Mouse (Mus musculus) MEL (cell line): ENCODE data around the gene Cdkn2aipnl. TPM values are rescaled to one million over a fixed set of nuclear protein-coding genes. Genes with fewer than 3 reads are reported as not detected.

Experiments used
- DNase-seq: peaks from one replicate; pipeline ENCODE4 v3.0.0; 2011; ENCODE audit warnings: low read depth, low spot score
- H3K27ac ChIP-seq: 2 replicates; pipeline ENCODE4 v1.5.1; 2012; ENCODE audit warnings: low read depth, mild to moderate bottlenecking, control low read depth, low read length, moderate library complexity; ENCODE audit not compliant: control insufficient read depth
- H3K27me3 ChIP-seq, 2 experiments: fragments of 150-350 bp in 1 of 2; sonication (generic) in 1 of 2; 2 replicates each; pipeline ENCODE4 v1.6.1; 2012; ENCODE audit warnings: low read length in 2 of 2, mild to moderate bottlenecking in 2 of 2, improper control_type of control experiment in 1 of 2, moderate library complexity in 1 of 2; ENCODE audit not compliant: insufficient read depth in 2 of 2, control insufficient read depth in 1 of 2
- H3K36me3 ChIP-seq, 2 experiments: 2 replicates each; pipeline ENCODE4 v1.6.1; 2012 to 2014; ENCODE audit warnings: low read length in 2 of 2, improper control_type of control experiment in 1 of 2, inconsistent platforms in 1 of 2, mild to moderate bottlenecking in 1 of 2; ENCODE audit not compliant: insufficient read depth in 2 of 2, control insufficient read depth in 1 of 2
- H3K4me1 ChIP-seq, 2 experiments: fragments of 150-350 bp in 1 of 2; sonication (generic) in 1 of 2; 2 replicates each; pipeline ENCODE4 v1.6.1; 2012; ENCODE audit warnings: low read length in 2 of 2, improper control_type of control experiment in 1 of 2, mild to moderate bottlenecking in 1 of 2; ENCODE audit not compliant: insufficient read depth in 2 of 2, control insufficient read depth in 1 of 2
- H3K4me3 ChIP-seq, 2 experiments: fragments of 150-350 bp in 1 of 2; sonication (generic) in 1 of 2; 2 replicates each; pipeline ENCODE4 v1.5.1; 2012; ENCODE audit warnings: low read depth in 2 of 2, low read length in 2 of 2, mild to moderate bottlenecking in 2 of 2, moderate library complexity in 2 of 2, control low read depth in 1 of 2, improper control_type of control experiment in 1 of 2; ENCODE audit not compliant: control insufficient read depth in 1 of 2, insufficient read depth in 1 of 2
- H3K79me2 ChIP-seq: 2 replicates; pipeline ENCODE4 v1.6.1; 2012; ENCODE audit warnings: mild to moderate bottlenecking, low read length, moderate library complexity; ENCODE audit not compliant: control insufficient read depth, poor library complexity, insufficient read depth
- H3K9ac ChIP-seq: 2 replicates; pipeline ENCODE4 v1.6.1; 2012; ENCODE audit warnings: low read depth, mild to moderate bottlenecking, control low read depth, low read length, moderate library complexity; ENCODE audit not compliant: control insufficient read depth, poor library complexity, severe bottlenecking
- H3K9me3 ChIP-seq: fragments of 150-350 bp; sonication (generic); replicated peaks from 2 replicates; pipeline ENCODE4 v1.6.1; 2012; ENCODE audit warnings: mild to moderate bottlenecking, low read length, improper control_type of control experiment, moderate library complexity; ENCODE audit not compliant: insufficient read depth
- CHD2 ChIP-seq: IDR thresholded peaks from 2 replicates; pipeline ENCODE4 v1.6.1; 2011; ENCODE audit warnings: low read length, improper control_type of control experiment
- E2F4 ChIP-seq: IDR thresholded peaks from 2 replicates; pipeline ENCODE4 v1.6.1; 2011; ENCODE audit warnings: low read depth, low read length, improper control_type of control experiment, borderline replicate concordance
- EP300 ChIP-seq, 2 experiments: IDR thresholded peaks; 2 replicates each; pipeline ENCODE4 v1.6.1; 2011; ENCODE audit warnings: improper control_type of control experiment in 2 of 2, low read length in 2 of 2, low read depth in 1 of 2, mild to moderate bottlenecking in 1 of 2
- ETS1 ChIP-seq: IDR thresholded peaks from 2 replicates; pipeline ENCODE4 v1.6.1; 2012; ENCODE audit warnings: low read depth, mild to moderate bottlenecking, inconsistent platforms, low read length, improper control_type of control experiment, moderate library complexity
- GABPA ChIP-seq: IDR thresholded peaks from 2 replicates; pipeline ENCODE4 v1.6.1; 2012; ENCODE audit warnings: low read depth, mild to moderate bottlenecking, inconsistent platforms, low read length, improper control_type of control experiment, moderate library complexity
- HCFC1 ChIP-seq: IDR thresholded peaks from 2 replicates; pipeline ENCODE4 v1.6.1; 2012; ENCODE audit warnings: low read depth, mild to moderate bottlenecking, inconsistent platforms, low read length, improper control_type of control experiment, moderate library complexity
- JUND ChIP-seq: IDR thresholded peaks from 2 replicates; pipeline ENCODE4 v1.6.1; 2011; ENCODE audit warnings: low read depth, mild to moderate bottlenecking, improper control_type of control experiment, low read length
- MXI1 ChIP-seq: IDR thresholded peaks from 2 replicates; pipeline ENCODE4 v1.6.1; 2011; ENCODE audit warnings: mild to moderate bottlenecking, low read depth, low read length, improper control_type of control experiment
- MYB ChIP-seq: IDR thresholded peaks from 2 replicates; pipeline ENCODE4 v1.6.1; 2011; ENCODE audit warnings: mild to moderate bottlenecking, low read depth, low read length, improper control_type of control experiment
- MYC ChIP-seq: IDR thresholded peaks from 2 replicates; pipeline ENCODE4 v1.6.1; 2011; ENCODE audit warnings: low read depth, mild to moderate bottlenecking, low read length, improper control_type of control experiment, moderate library complexity
- NELFE ChIP-seq: IDR thresholded peaks from 2 replicates; pipeline ENCODE4 v1.6.1; 2011; ENCODE audit warnings: low read depth, low read length, improper control_type of control experiment
- NRF1 ChIP-seq: IDR thresholded peaks from 2 replicates; pipeline ENCODE4 v1.6.1; 2014; ENCODE audit warnings: low read depth, mild to moderate bottlenecking, inconsistent platforms, low read length, improper control_type of control experiment, moderate library complexity; ENCODE audit not compliant: poor library complexity, insufficient read depth, severe bottlenecking
- POLR2A ChIP-seq, 2 experiments: IDR thresholded peaks; 2 replicates each; pipeline ENCODE4 v1.6.1; 2011 to 2012; ENCODE audit warnings: low read length in 2 of 2, mild to moderate bottlenecking in 2 of 2, control low read depth in 1 of 2, improper control_type of control experiment in 1 of 2, low read depth in 1 of 2, moderate library complexity in 1 of 2; ENCODE audit not compliant: control insufficient read depth in 1 of 2, insufficient read depth in 1 of 2, poor library complexity in 1 of 2
- RCOR1 ChIP-seq: IDR thresholded peaks from 2 replicates; pipeline ENCODE4 v1.6.1; 2012; ENCODE audit warnings: low read depth, mild to moderate bottlenecking, inconsistent platforms, low read length, improper control_type of control experiment
- SIN3A ChIP-seq: IDR thresholded peaks from 2 replicates; pipeline ENCODE4 v1.6.1; 2012; ENCODE audit warnings: low read length, improper control_type of control experiment, inconsistent platforms
- SMC3 ChIP-seq: IDR thresholded peaks from 2 replicates; pipeline ENCODE4 v1.6.1; 2011; ENCODE audit warnings: low read depth, low read length, improper control_type of control experiment
- TBP ChIP-seq: IDR thresholded peaks from 2 replicates; pipeline ENCODE4 v1.8.0; 2011; ENCODE audit warnings: low read depth, low read length, improper control_type of control experiment
- TCF12 ChIP-seq: IDR thresholded peaks from 2 replicates; pipeline ENCODE4 v1.6.1; 2014; ENCODE audit warnings: low read depth, mild to moderate bottlenecking, inconsistent platforms, low read length, improper control_type of control experiment, moderate library complexity
- USF1 ChIP-seq: IDR thresholded peaks from 2 replicates; pipeline ENCODE4 v1.6.1; 2014; ENCODE audit warnings: low read depth, mild to moderate bottlenecking, inconsistent platforms, low read length, improper control_type of control experiment, moderate library complexity
- USF2 ChIP-seq, 2 experiments: IDR thresholded peaks; 2 replicates each; pipeline ENCODE4 v1.6.1; 2011 to 2012; ENCODE audit warnings: improper control_type of control experiment in 2 of 2, low read length in 2 of 2, borderline replicate concordance in 1 of 2, inconsistent platforms in 1 of 2, low read depth in 1 of 2, mild to moderate bottlenecking in 1 of 2; ENCODE audit not compliant: insufficient read depth in 1 of 2
- ZMIZ1 ChIP-seq: IDR thresholded peaks from 2 replicates; pipeline ENCODE4 v1.6.1; 2012; ENCODE audit warnings: low read depth, mild to moderate bottlenecking, inconsistent platforms, low read length, improper control_type of control experiment, moderate library complexity
- ZNF384 ChIP-seq: IDR thresholded peaks from 2 replicates; pipeline ENCODE4 v1.6.1; 2012; ENCODE audit warnings: low read depth, mild to moderate bottlenecking, inconsistent platforms, low read length, improper control_type of control experiment
- polyA plus RNA-seq, 2 experiments: library from polyadenylated mRNA; stranded (reverse) in 1 of 2; unstranded in 1 of 2; fragments of >175 nt in 1 of 2; fragments of >200 nt in 1 of 2; gene quantifications; 2 replicates each; pipeline versions ENCODE4 v1.2.1 to v1.2.4; 2012; ENCODE audit warnings: low replicate concordance in 2 of 2, low read depth in 1 of 2; ENCODE audit not compliant: insufficient read length in 2 of 2, insufficient read depth in 1 of 2, missing spikeins in 1 of 2
- total RNA-seq: library from RNA; depleted of rRNA; stranded (reverse); fragments of 300-350 nt; gene quantifications from 2 replicates; pipeline ENCODE4 v1.2.3, GENCODE M21; 2012

The Cdkn2aipnl gene
- total and polyA plus RNA-seq, 3 experiments = 74.5 to 111 TPM; not detected in 1

DNA sequence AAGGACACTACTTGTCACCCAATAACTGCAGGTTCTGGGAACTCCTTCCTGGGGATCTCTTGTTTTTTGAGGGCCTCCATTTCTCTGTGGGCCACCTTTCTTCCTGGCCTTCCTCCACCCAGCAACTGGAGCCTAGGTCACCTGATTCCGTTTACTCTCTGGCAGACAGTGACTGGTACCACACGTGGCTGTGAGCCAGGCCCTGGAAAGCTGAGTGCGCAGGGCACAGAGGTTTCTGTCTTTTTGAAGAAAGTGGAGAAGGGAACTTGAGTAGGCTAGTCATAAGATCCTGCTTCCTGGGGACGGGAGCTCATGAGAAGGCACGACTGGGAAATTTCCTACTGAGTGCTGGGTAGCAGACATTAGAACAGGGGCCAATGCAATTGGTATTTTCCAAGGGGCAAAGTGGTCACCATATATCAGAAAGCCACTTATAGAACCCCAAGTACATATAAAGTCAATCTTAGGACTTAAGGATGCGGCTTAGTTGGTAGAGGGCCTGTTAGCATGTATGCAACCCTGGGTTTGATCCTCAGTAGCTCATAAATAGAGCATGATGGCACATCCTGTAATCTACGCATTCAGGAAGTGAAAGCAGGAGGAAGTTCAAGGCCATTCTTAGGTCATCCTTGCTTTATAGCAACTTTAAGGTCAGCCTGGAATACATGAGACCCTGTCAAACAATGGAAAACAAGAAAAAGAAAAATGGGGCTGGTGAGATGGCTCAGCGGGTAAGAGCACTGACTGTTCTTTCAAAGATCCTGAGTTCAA is 45.9 kb upstream of the Cdkn2aipnl start:
- DNase-seq = no peak
- Histone ChIP-seq H3K9ac (no peak overlapping the region), H3K9me3 (no peaks in the 10 kb centered on the region), H3K4me1 (peaks cover 3 to 9% of the 10 kb centered on the region in 2 experiments; a peak in 3 of 4 replicates), H3K79me2 (no peaks in the 10 kb centered on the region), H3K4me3 (no peak overlapping the region), H3K27ac (no peak overlapping the region), H3K36me3 (peaks cover 0 to 13% of the 10 kb centered on the region in 2 experiments; a peak in 2 of 4 replicates), H3K27me3 (no peaks in the 10 kb centered on the region)
- TF ChIP-seq NRF1 (no peak), EP300 (IDR thresholded peaks at IDR 0.05; ENCODE audit: low read depth in 1 of 2, low read length in 2 of 2) (no peak), JUND (no peak), MXI1 (no peak), SMC3 (no peak), CHD2 (no peak), TCF12 (no peak), HCFC1 (no peak), GABPA (no peak), E2F4 (no peak), SIN3A (no peak), MYC (no peak), USF1 (no peak), RCOR1 (no peak), MYB (no peak), NELFE (no peak)

DNA sequence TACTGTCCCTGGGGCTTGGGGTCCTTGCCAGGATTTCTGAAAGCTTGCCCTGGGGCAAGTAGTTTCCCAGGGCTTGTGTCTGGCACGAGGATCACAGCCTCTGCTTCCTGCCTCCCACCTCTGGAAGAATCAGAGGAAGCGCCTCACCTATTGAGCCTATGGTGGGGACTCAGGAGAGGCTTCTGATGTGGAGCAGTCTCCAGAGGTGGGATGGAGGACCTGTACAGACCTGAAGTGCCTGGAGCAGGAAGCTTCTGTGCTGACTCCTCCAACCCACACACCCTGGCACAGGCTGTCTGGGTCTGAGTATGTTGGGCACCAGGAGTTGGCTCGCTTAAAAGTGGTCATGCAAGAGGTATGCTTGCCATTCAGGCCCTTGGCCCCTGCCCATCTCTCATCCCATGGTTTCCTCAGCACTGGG is 45.0 kb upstream of the Cdkn2aipnl start:
- H3K4me1 ChIP-seq = peaks cover 3 to 10% of the 10 kb centered on the region in 2 experiments; a peak in 3 of 4 replicates
- H3K79me2 ChIP-seq = no peaks in the 10 kb centered on the region
- TF ChIP-seq USF2 (IDR thresholded peaks at IDR 0.05; ENCODE audit: borderline replicate concordance in 1 of 2, insufficient read depth in 1 of 2, low read depth in 1 of 2, low read length in 2 of 2) (no peak), NRF1 (no peak), USF1 (no peak), ETS1 (no peak), ZNF384 (no peak), JUND (no peak), ZMIZ1 (no peak), TBP (no peak), SIN3A (no peak), MYC (no peak), POLR2A (IDR thresholded peaks at IDR 0.05; ENCODE audit: control insufficient read depth in 1 of 2, insufficient read depth in 1 of 2, low read depth in 1 of 2, low read length in 2 of 2, poor library complexity in 1 of 2) (no peak)
- H3K9ac ChIP-seq = no peak overlapping the region
- no peak for DNase-seq
- H3K36me3 ChIP-seq = peaks cover 0 to 12% of the 10 kb centered on the region in 2 experiments; a peak in 2 of 4 replicates
- no peaks in the 10 kb centered on the region for H3K9me3 ChIP-seq
- H3K27ac ChIP-seq = no peak overlapping the region
- no peak overlapping the region for H3K4me3 ChIP-seq
- H3K27me3 ChIP-seq = no peaks in the 10 kb centered on the region
